Mouse (Mus musculus): Measurements from ENCODE around the gene Mpp1. TPM values are rescaled to one million over a fixed set of nuclear protein-coding genes. Genes with fewer than 3 reads are reported as not detected.

The Mpp1 gene
- polyA plus RNA-seq, 1 experiment from 2014 or later: 19.6 TPM

GRCm38 (mm10) chrX:75126893-75127292, 3.9 kb downstream of the Mpp1 start:
- no peaks in the 10 kb centered on the region for H3K9me3 ChIP-seq
- no peaks in the 10 kb centered on the region for H3K36me3 ChIP-seq
- no peaks in the 10 kb centered on the region for H3K27me3 ChIP-seq
- H3K4me1 ChIP-seq: no peaks in the 10 kb centered on the region
- no peak overlapping the region for H3K4me3 ChIP-seq
- ATAC-seq (replicated peaks): no peak
- no peak overlapping the region for H3K9ac ChIP-seq (replicated peaks)
- no peak overlapping the region for H3K4me2 ChIP-seq (replicated peaks)
- H3K27ac ChIP-seq (replicated peaks): no peak overlapping the region

GRCm38 (mm10) chrX:75125606-75126005, 5.2 kb downstream of the Mpp1 start:
- no peak overlapping the region for H3K27ac ChIP-seq (replicated peaks)
- no peaks in the 10 kb centered on the region for H3K9me3 ChIP-seq
- H3K27me3 ChIP-seq: no peaks in the 10 kb centered on the region
- no peaks in the 10 kb centered on the region for H3K36me3 ChIP-seq
- no peak overlapping the region for H3K4me2 ChIP-seq (replicated peaks)
- no peak for ATAC-seq (replicated peaks)
- no peak overlapping the region for H3K4me3 ChIP-seq
- no peak overlapping the region for H3K9ac ChIP-seq (replicated peaks)
- H3K4me1 ChIP-seq: no peaks in the 10 kb centered on the region
- WGBS: 89% methylated on average over 3 of the region's 3 CpGs

- no peaks in the 10 kb centered on the region for H3K36me3 ChIP-seq
- H3K9ac ChIP-seq (replicated peaks): no peak overlapping the region
- no peak overlapping the region for H3K27ac ChIP-seq (replicated peaks)
- H3K9me3 ChIP-seq: no peaks in the 10 kb centered on the region
- no peaks in the 10 kb centered on the region for H3K27me3 ChIP-seq
- ATAC-seq (replicated peaks): no peak
- no peak overlapping the region for H3K4me2 ChIP-seq (replicated peaks)
- H3K4me3 ChIP-seq: no peak overlapping the region
- no peaks in the 10 kb centered on the region for H3K4me1 ChIP-seq
Measured at GRCm38 (mm10) chrX:75115550-75115949, 15.3 kb downstream of the Mpp1 start.

GRCm38 (mm10) chrX:75102293-75102692, 28.5 kb downstream of the Mpp1 start:
- WGBS: 90% methylated on average over 6 of the region's 6 CpGs
- no peak overlapping the region for H3K27ac ChIP-seq (replicated peaks)
- H3K36me3 ChIP-seq: peaks cover 22% of the 10 kb centered on the region; the same call in 1 of the 2 replicates

GRCm38 (mm10) chrX:75098799-75099198, 32.0 kb downstream of the Mpp1 start:
- H3K9ac ChIP-seq (replicated peaks): no peak overlapping the region

More at GRCm38 (mm10) chrX:75102293-75102692, 28.5 kb downstream of the Mpp1 start:
- no peaks in the 10 kb centered on the region for H3K27me3 ChIP-seq
- peaks cover 5% of the 10 kb centered on the region; the same call in 1 of the 2 replicates for H3K4me1 ChIP-seq
- no peak overlapping the region for H3K4me3 ChIP-seq
- H3K9me3 ChIP-seq: no peaks in the 10 kb centered on the region
- ATAC-seq (replicated peaks): no peak
- no peak overlapping the region for H3K9ac ChIP-seq (replicated peaks)
- H3K4me2 ChIP-seq (replicated peaks): no peak overlapping the region

GRCm38 (mm10) chrX:75096163-75096770, 34.5 kb downstream of the Mpp1 start:
- Histone ChIP-seq H3K9me3 (no peaks in the 10 kb centered on the region), H3K36me3 (0 out of 2 replicates have a peak, but pooled peaks cover 2% of the 10 kb centered on the region), H3K9ac (replicated peaks) (peak overlapping the region; percentile 57), H3K27ac (replicated peaks) (peak overlapping the region; percentile 71), H3K27me3 (no peaks in the 10 kb centered on the region), H3K4me3 (peak overlapping the region; percentile 58), H3K4me2 (replicated peaks) (peak overlapping the region; percentile 57), H3K4me1 (peaks cover 10% of the 10 kb centered on the region)
- ATAC-seq (replicated peaks): peak; percentile 16; the same call in 1 of the 2 replicates
- 19% methylated on average over 23 of the region's 23 CpGs for WGBS

More at GRCm38 (mm10) chrX:75098799-75099198, 32.0 kb downstream of the Mpp1 start:
- Histone ChIP-seq H3K27me3 (no peaks in the 10 kb centered on the region), H3K27ac (replicated peaks) (no peak overlapping the region), H3K9me3 (no peaks in the 10 kb centered on the region), H3K36me3 (0 out of 2 replicates have a peak, but pooled peaks cover 8% of the 10 kb centered on the region), H3K4me1 (peaks cover 10% of the 10 kb centered on the region), H3K4me2 (replicated peaks) (no peak overlapping the region), H3K4me3 (no peak overlapping the region)
- ATAC-seq (replicated peaks): no peak
- 83% methylated on average over 8 of the region's 8 CpGs for WGBS

- Histone ChIP-seq H3K4me3 (peak within 1 kb of the TSS; percentile 58), H3K9ac (replicated peaks) (peak within 1 kb of the TSS; percentile 57), H3K36me3 (no peaks in the 10 kb centered on the region), H3K27ac (replicated peaks) (peak within 1 kb of the TSS; percentile 71), H3K4me2 (replicated peaks) (peak within 1 kb of the TSS; percentile 57), H3K27me3 (no peaks in the 10 kb centered on the region), H3K4me1 (peaks cover 10% of the 10 kb centered on the region), H3K9me3 (no peaks in the 10 kb centered on the region)
- ATAC-seq (replicated peaks): peak; percentile 99
- 18% methylated on average over 29 of the region's 29 CpGs for WGBS
Measured at GRCm38 (mm10) chrX:75095369-75096162, 35.2 kb downstream of the Mpp1 start, which contains the start of gene Dkc1. TSS of gene Dkc1 (plus strand) at chrX:75095854.

GRCm38 (mm10) chrX:75085654-75086053, 45.2 kb downstream of the Mpp1 start:
- Histone ChIP-seq H3K9ac (replicated peaks) (no peak overlapping the region), H3K9me3 (no peaks in the 10 kb centered on the region), H3K27ac (replicated peaks) (no peak overlapping the region), H3K4me3 (no peak overlapping the region), H3K27me3 (no peaks in the 10 kb centered on the region), H3K4me2 (replicated peaks) (no peak overlapping the region), H3K4me1 (no peaks in the 10 kb centered on the region), H3K36me3 (no peaks in the 10 kb centered on the region)
- 0 out of 2 replicates have a peak, but pooled peaks have one; percentile 41 for ATAC-seq (replicated peaks)
- WGBS: 22% methylated on average over 1 of the region's 1 CpGs

GRCm38 (mm10) chrX:75084774-75085508, 45.9 kb downstream of the Mpp1 start, which contains the start of gene Gab3:
TSS of gene Gab3 (minus strand) at chrX:75085458.
- H3K27ac ChIP-seq (replicated peaks): no peak within 1 kb of the TSS
- peak within 1 kb of the TSS; percentile 59 for H3K4me2 ChIP-seq (replicated peaks)
- peak; percentile 93 for ATAC-seq (replicated peaks)
- peak within 1 kb of the TSS; percentile 48 for H3K4me3 ChIP-seq
- H3K27me3 ChIP-seq: no peaks in the 10 kb centered on the region
- no peaks in the 10 kb centered on the region for H3K36me3 ChIP-seq
- H3K9ac ChIP-seq (replicated peaks): peak within 1 kb of the TSS; percentile 37
- H3K9me3 ChIP-seq: no peaks in the 10 kb centered on the region
- no peaks in the 10 kb centered on the region for H3K4me1 ChIP-seq
- WGBS: 19% methylated on average over 13 of the region's 17 CpGs

GRCm38 (mm10) chrX:75083982-75084773, 46.6 kb downstream of the Mpp1 start:
- H3K27ac ChIP-seq (replicated peaks): no peak overlapping the region
- H3K4me2 ChIP-seq (replicated peaks): peak overlapping the region; percentile 59
- H3K4me3 ChIP-seq: peak overlapping the region; percentile 48
- H3K36me3 ChIP-seq: no peaks in the 10 kb centered on the region
- no peaks in the 10 kb centered on the region for H3K27me3 ChIP-seq
- H3K4me1 ChIP-seq: no peaks in the 10 kb centered on the region
- 19% methylated on average over 26 of the region's 26 CpGs for WGBS
- H3K9ac ChIP-seq (replicated peaks): peak overlapping the region; percentile 37
- peak; percentile 94 for ATAC-seq (replicated peaks)
- H3K9me3 ChIP-seq: no peaks in the 10 kb centered on the region

- 74% methylated on average over 2 of the region's 2 CpGs for WGBS
- H3K9me3 ChIP-seq: no peaks in the 10 kb centered on the region
- H3K4me1 ChIP-seq: no peaks in the 10 kb centered on the region
- no peak overlapping the region for H3K9ac ChIP-seq (replicated peaks)
- no peaks in the 10 kb centered on the region for H3K36me3 ChIP-seq
- H3K27ac ChIP-seq (replicated peaks): no peak overlapping the region
- H3K27me3 ChIP-seq: no peaks in the 10 kb centered on the region
- no peak overlapping the region for H3K4me3 ChIP-seq
- no peak overlapping the region for H3K4me2 ChIP-seq (replicated peaks)
- ATAC-seq (replicated peaks): no peak
Measured at GRCm38 (mm10) chrX:75082351-75082750, 48.5 kb downstream of the Mpp1 start.

All from forebrain, embryonic 15.5 days (tissue).